Mouse (Mus musculus) liver, postnatal 0 days (tissue): ENCODE results near the gene Gpr108.

Experiments
- CTCF ChIP-seq: sonication (generic); IDR thresholded peaks from 2 replicates; pipeline ENCODE4 v1.5.1; 2016; ENCODE audit warnings: antibody characterized with exemption, low read depth
- EP300 ChIP-seq: IDR thresholded peaks from 2 replicates; pipeline ENCODE4 v1.6.1; 2016; ENCODE audit warnings: antibody characterized with exemption, low read depth, mild to moderate bottlenecking

GRCm38 (mm10) chr17:57271301-57271700 is 23.1 kb upstream of the Gpr108 start:
- TF ChIP-seq CTCF (no peak), EP300 (no peak)
